Mouse (Mus musculus) lung, embryonic 14.5 days (tissue): ENCODE measurements around the gene Ctcf. TPM values are rescaled to one million over a fixed set of nuclear protein-coding genes. Genes with fewer than 3 reads are reported as not detected.

Experiments
- ATAC-seq: fragments of 200-750 bp; cut with Nextera tagmentation; 2 replicates; pipeline ENCODE4 v1.8.0; 2017; ENCODE audit warnings: mild to moderate bottlenecking, moderate TSS enrichment, moderate library complexity; ENCODE audit not compliant: insufficient read depth
- DNase-seq: peaks from one replicate; pipeline ENCODE4 v3.0.0-alpha.2; 2015
- H3K27ac ChIP-seq: fragments of 300-500 bp; sonication (generic); 2 replicates; pipeline ENCODE4 v1.5.1; 2014; ENCODE audit warnings: low read depth, mild to moderate bottlenecking, moderate library complexity
- H3K27me3 ChIP-seq: fragments of 300-500 bp; sonication (generic); 2 replicates; pipeline ENCODE4 v1.6.1; 2014; ENCODE audit warnings: low read length, control low read depth; ENCODE audit not compliant: insufficient read depth
- H3K36me3 ChIP-seq: fragments of 300-500 bp; sonication (generic); 2 replicates; pipeline ENCODE4 v1.6.1; 2014; ENCODE audit warnings: control low read depth; ENCODE audit not compliant: insufficient read depth
- H3K4me1 ChIP-seq: fragments of 300-500 bp; sonication (generic); 2 replicates; pipeline ENCODE4 v1.6.1; 2014; ENCODE audit warnings: antibody characterized with exemption, control low read depth; ENCODE audit not compliant: insufficient read depth
- H3K4me2 ChIP-seq: fragments of 300-500 bp; sonication (generic); 2 replicates; pipeline ENCODE4 v1.6.1; 2014; ENCODE audit warnings: mild to moderate bottlenecking
- H3K4me3 ChIP-seq: fragments of 300-500 bp; sonication (generic); 2 replicates; pipeline ENCODE4 v1.5.1; 2014; ENCODE audit warnings: low read depth, low read length
- H3K9ac ChIP-seq: fragments of 300-500 bp; sonication (generic); 2 replicates; pipeline ENCODE4 v1.6.1; 2014
- H3K9me3 ChIP-seq: fragments of 300-500 bp; sonication (generic); 2 replicates; pipeline ENCODE4 v1.6.1; 2016; ENCODE audit warnings: low read depth, low read length, control low read depth
- CTCF ChIP-seq: IDR thresholded peaks from 2 replicates; pipeline ENCODE4 v1.5.1; 2016; ENCODE audit warnings: antibody characterized with exemption, low read depth
- WGBS: fragments of 180-500 bp; shearing (Covaris S2); extraction: QIAGEN DNeasy Blood & Tissue Kit; methylation state at CpG from one replicate; pipeline ENCODE4 v1.1.7; 2014; 5-methylcytosine and 5-hydroxymethylcytosine counted together
- microRNA counts: library from miRNA; unstranded; fragments of <30 nt; microRNA quantifications from one replicate; lab custom pipeline; 2016
- microRNA-seq: library from miRNA; unstranded; fragments of <30 nt; microRNA quantifications from one replicate; pipeline ENCODE4, GENCODE M21; 2016; ENCODE audit warnings: borderline number of aligned reads
- polyA plus RNA-seq: library from polyadenylated mRNA; unstranded; fragments of >200 nt; fragmentation: Nextera tagmentation; extraction: Ambion mirVana; gene quantifications from 2 replicates; pipeline ENCODE4 v1.2.1, GENCODE M21; 2014

The Ctcf gene
- polyA plus RNA-seq, 1 experiment from 2014 or later, result 129 TPM

DNA sequence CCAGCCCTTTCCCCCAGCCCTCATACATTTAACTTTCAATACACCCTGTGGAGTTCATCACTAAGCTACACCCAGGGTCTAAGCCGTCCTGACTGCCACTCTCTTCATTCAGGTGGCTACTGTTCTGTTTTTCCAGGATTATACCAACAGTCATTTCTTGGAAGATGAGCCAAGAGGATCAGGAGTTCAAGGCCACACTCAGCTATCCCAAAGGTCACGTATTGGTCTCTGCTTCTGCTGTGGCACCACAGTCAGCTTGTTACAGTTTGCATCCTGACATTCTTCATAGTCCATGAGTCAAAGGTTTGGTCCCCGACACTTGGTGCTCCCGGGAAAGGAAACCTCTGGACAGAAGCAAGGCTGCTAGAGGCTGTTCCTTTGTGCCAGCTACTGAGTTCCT lies 83.3 kb downstream of the Ctcf start:
- DNase-seq (no peak), ATAC-seq (no peak)
- no peak overlapping the region for H3K9ac ChIP-seq
- H3K27me3 ChIP-seq, result no peaks in the 10 kb centered on the region
- H3K27ac ChIP-seq, result no peak overlapping the region
- H3K9me3 ChIP-seq, result no peaks in the 10 kb centered on the region
- H3K4me1 ChIP-seq, result no peaks in the 10 kb centered on the region
- 76% methylated on average over 4 of the region's 4 CpGs for WGBS
- no peak for TF ChIP-seq CTCF
- H3K4me3 ChIP-seq, result no peak overlapping the region
- peaks cover 22% of the 10 kb centered on the region for H3K36me3 ChIP-seq
- H3K4me2 ChIP-seq, result no peak overlapping the region

DNA sequence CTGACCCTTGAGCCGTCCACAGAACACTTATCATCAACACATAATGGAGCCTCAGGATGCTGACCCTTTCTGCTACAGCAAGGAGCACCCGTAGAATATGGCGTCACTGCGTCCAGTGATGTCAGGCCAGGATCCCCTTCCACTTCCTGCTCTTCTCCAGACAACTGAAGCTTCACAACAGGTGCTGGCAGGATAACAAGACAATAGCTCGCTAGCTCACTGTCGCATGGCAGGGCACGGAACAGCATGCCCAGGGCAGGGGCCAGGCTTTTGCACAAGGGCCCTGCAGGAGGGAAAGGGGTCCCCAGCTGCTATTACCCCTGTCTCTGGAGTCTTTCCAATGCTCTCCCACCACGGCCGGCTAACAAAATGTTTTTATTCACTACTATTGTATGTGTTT lies 86.5 kb downstream of the Ctcf start:
- no peak overlapping the region for H3K4me3 ChIP-seq
- TF ChIP-seq CTCF, result no peak

DNA sequence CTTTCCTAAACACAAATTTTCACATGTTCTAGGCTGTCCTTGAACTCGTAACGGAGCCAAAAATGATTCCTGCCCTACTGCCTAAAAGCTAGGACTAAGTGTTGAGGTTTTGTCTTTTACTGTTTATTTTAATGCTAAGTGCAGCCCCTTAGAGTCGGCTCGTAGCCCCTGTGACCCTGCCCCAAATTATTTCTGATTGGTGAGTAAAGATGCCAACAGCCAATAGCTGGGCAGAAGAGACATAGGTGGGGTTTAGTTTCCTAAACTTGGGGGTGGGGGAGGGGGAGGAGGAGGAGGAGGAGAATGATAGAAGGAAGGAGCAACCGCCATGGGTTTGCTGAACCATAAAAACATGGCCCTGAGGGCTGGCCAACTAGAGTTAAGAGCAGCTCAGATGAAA lies 89.4 kb downstream of the Ctcf start:
- TF ChIP-seq CTCF, result no peak
- Histone ChIP-seq H3K4me3 (no peak overlapping the region), H3K36me3 (peaks cover 30% of the 10 kb centered on the region), H3K4me2 (no peak overlapping the region), H3K4me1 (no peaks in the 10 kb centered on the region), H3K27me3 (no peaks in the 10 kb centered on the region), H3K9ac (no peak overlapping the region), H3K9me3 (no peaks in the 10 kb centered on the region), H3K27ac (no peak overlapping the region)
- no peak for DNase-seq
- no peak for ATAC-seq
- 59% methylated on average over 5 of the region's 5 CpGs for WGBS

More for the DNA sequence above, 86.5 kb downstream of the Ctcf start:
- ATAC-seq (no peak), DNase-seq (no peak)
- Histone ChIP-seq H3K27me3 (no peaks in the 10 kb centered on the region), H3K4me1 (no peaks in the 10 kb centered on the region), H3K4me2 (no peak overlapping the region), H3K36me3 (peaks cover 26% of the 10 kb centered on the region), H3K9me3 (no peaks in the 10 kb centered on the region), H3K9ac (no peak overlapping the region), H3K27ac (no peak overlapping the region)
- 82% methylated on average over 9 of the region's 9 CpGs for WGBS

DNA sequence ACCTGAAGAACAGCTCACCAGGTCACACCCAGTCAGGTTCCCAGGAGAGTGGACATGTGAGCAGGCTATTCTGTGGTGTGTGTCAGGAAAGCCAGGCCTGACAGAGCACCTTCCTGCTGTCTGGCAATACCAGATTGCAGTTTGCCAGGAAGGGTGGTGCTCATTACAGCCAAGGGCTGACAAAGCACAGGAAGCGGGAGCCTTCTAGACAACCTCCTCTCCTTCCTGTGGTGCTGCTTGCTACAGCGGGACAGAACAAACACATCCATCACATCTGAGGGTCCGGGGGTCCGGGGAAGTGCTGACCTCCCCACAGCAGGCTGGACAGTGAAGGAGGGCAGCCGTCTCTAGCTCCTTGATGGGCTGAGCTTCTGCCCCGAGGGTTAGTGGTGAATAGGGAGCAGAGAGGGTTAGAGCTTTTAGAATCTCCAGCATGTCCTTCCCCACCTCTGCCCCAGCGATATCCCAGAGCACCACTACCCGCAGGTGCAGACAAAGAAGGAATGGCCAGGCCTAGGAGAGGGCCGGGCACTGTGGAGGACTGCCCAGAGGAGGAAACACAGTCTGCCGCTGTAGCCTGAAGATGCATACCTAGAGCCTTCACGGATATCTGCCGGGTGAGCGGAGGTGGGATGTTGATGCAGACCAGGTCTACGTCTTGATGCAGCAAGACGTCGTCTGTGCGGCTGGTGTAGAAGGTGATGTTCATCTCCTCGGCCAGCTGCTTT lies 91.2 kb downstream of the Ctcf start:
- no peak for TF ChIP-seq CTCF
- peak; percentile 76; the same call in 1 of the 2 replicates for ATAC-seq
- H3K36me3 ChIP-seq, result peaks cover 30% of the 10 kb centered on the region
- H3K4me1 ChIP-seq, result no peaks in the 10 kb centered on the region
- H3K4me2 ChIP-seq, result 0 out of 2 replicates have a peak overlapping the region, but pooled peaks have one; percentile 7
- DNase-seq, result peak; percentile 60
- no peak overlapping the region for H3K4me3 ChIP-seq
- no peaks in the 10 kb centered on the region for H3K9me3 ChIP-seq
- peak overlapping the region; percentile 70; the same call in 1 of the 2 replicates for H3K27ac ChIP-seq
- no peaks in the 10 kb centered on the region for H3K27me3 ChIP-seq
- WGBS, result 65% methylated on average over 18 of the region's 18 CpGs
- no peak overlapping the region for H3K9ac ChIP-seq

DNA sequence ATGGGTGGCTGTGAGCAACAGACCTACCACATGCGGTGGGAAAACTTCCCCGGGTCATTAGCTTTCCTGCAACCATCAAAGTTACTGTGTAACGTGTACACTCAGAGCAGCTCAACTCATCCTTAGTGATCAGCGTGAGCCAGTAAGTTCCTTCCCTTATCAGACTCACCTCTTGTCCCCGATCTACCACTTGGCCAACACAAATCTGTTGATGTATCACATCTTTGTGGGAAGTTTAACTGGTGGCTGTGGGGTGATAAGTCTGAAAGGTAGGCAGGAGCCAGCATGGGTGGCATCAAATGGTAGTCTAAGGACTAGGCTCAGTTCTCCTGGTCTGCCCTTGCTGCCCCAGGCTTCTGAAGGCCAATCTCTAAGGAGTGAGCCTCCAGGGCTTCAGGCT lies 95.8 kb downstream of the Ctcf start:
- DNase-seq (no peak), ATAC-seq (no peak)
- peaks cover 11% of the 10 kb centered on the region for H3K36me3 ChIP-seq
- WGBS, result 87% methylated on average over 5 of the region's 5 CpGs
- no peak overlapping the region for H3K27ac ChIP-seq
- no peak overlapping the region for H3K9ac ChIP-seq
- no peak overlapping the region for H3K4me2 ChIP-seq
- no peaks in the 10 kb centered on the region for H3K27me3 ChIP-seq
- H3K9me3 ChIP-seq, result no peaks in the 10 kb centered on the region
- no peak overlapping the region for H3K4me3 ChIP-seq
- H3K4me1 ChIP-seq, result no peaks in the 10 kb centered on the region
- no peak for TF ChIP-seq CTCF

MicroRNA genes within 50 kb of the gene (microRNA counts, 519-probe panel; counts per million panel counts)
- 2,536 counts per million, percentile 46 among the panel's probes with 10 or more counts for microRNA mmu-miR-1966 (lab: Ali Mortazavi, UCI)

Small RNAs within 50 kb of the gene (microRNA-seq; reads per million reads assigned to microRNA genes)
- not detected for gene Mir1966

Other genes with a start within 250 kb of the Ctcf start
- gene Kctd19, start 223.1 kb upstream of the Ctcf start, polyA plus RNA-seq, result 0.12 and 0.32 TPM in 2 replicates
- 0.34 and 0.50 TPM in 2 replicates for gene Lrrc36, start 223.0 kb upstream of the Ctcf start, polyA plus RNA-seq
- 41.1 and 42.3 TPM in 2 replicates for gene Tppp3, start 165.0 kb upstream of the Ctcf start, polyA plus RNA-seq
- gene Zdhhc1, start 139.7 kb upstream of the Ctcf start, polyA plus RNA-seq, result 40.0 and 41.9 TPM in 2 replicates
- 4.8 and 5.9 TPM in 2 replicates for gene Hsd11b2, start 117.8 kb upstream of the Ctcf start, polyA plus RNA-seq
- gene Atp6v0d1, start 70.5 kb upstream of the Ctcf start, polyA plus RNA-seq, result 74.6 and 81.0 TPM in 2 replicates
- gene Ripor1, start 31.3 kb upstream of the Ctcf start, polyA plus RNA-seq, result 32.1 and 33.7 TPM in 2 replicates
- 0.69 and 0.89 TPM in 2 replicates for gene Agrp, start 825 bp downstream of the Ctcf start, polyA plus RNA-seq
- 0.70 and 1.1 TPM in 2 replicates for gene Carmil2, start 49.7 kb downstream of the Ctcf start, polyA plus RNA-seq
- gene Acd, start 64.5 kb downstream of the Ctcf start, polyA plus RNA-seq, result 62.2 and 68.6 TPM in 2 replicates
- gene Pard6a, start 64.6 kb downstream of the Ctcf start, polyA plus RNA-seq, result 13.4 and 13.6 TPM in 2 replicates
- gene 4933405L10Rik, start 71.1 kb downstream of the Ctcf start, polyA plus RNA-seq, result 0.15 TPM in 1 of 2 replicates, not detected in the other
- gene Enkd1, start 71.6 kb downstream of the Ctcf start, polyA plus RNA-seq, result 28.7 and 29.7 TPM in 2 replicates
- 21.2 and 22.6 TPM in 2 replicates for gene Gfod2, start 122.1 kb downstream of the Ctcf start, polyA plus RNA-seq
- gene Ranbp10, start 190.8 kb downstream of the Ctcf start, polyA plus RNA-seq, result 12.2 and 13.8 TPM in 2 replicates
- gene Tsnaxip1, start 191.2 kb downstream of the Ctcf start, polyA plus RNA-seq, result 0.09 and 0.11 TPM in 2 replicates
- gene Cenpt, start 216.7 kb downstream of the Ctcf start, polyA plus RNA-seq, result 41.4 and 46.2 TPM in 2 replicates
- 62.7 and 70.7 TPM in 2 replicates for gene Thap11, start 218.6 kb downstream of the Ctcf start, polyA plus RNA-seq
- gene Nutf2, start 224.0 kb downstream of the Ctcf start, polyA plus RNA-seq, result 317 and 347 TPM in 2 replicates
- gene Edc4, start 244.3 kb downstream of the Ctcf start, polyA plus RNA-seq, result 48.2 and 55.4 TPM in 2 replicates